Mouse (Mus musculus) heart, embryonic 10.5 days (tissue): ENCODE data around the gene Eif3i. TPM values are rescaled to one million over a fixed set of nuclear protein-coding genes. Genes with fewer than 3 reads are reported as not detected.

Experiments used
- DNase-seq: peaks from one replicate; pipeline ENCODE4 v3.0.0-alpha.2; 2017; ENCODE audit warnings: low spot score
- H3K27ac ChIP-seq: fragments of 300-500 bp; sonication (generic); 2 replicates; pipeline ENCODE4 v1.5.1; 2016; ENCODE audit warnings: mild to moderate bottlenecking
- H3K27me3 ChIP-seq: fragments of 300-500 bp; sonication (generic); 2 replicates; pipeline ENCODE4 v1.6.1; 2016; ENCODE audit warnings: mild to moderate bottlenecking; ENCODE audit not compliant: poor library complexity, insufficient read depth, severe bottlenecking
- H3K36me3 ChIP-seq: fragments of 300-500 bp; sonication (generic); 2 replicates; pipeline ENCODE4 v1.6.1; 2016; ENCODE audit warnings: mild to moderate bottlenecking, moderate library complexity
- H3K4me1 ChIP-seq: fragments of 300-500 bp; sonication (generic); 2 replicates; pipeline ENCODE4 v1.6.1; 2016; ENCODE audit warnings: mild to moderate bottlenecking
- H3K4me3 ChIP-seq: fragments of 300-500 bp; sonication (generic); 2 replicates; pipeline ENCODE4 v1.5.1; 2016; ENCODE audit warnings: mild to moderate bottlenecking, moderate library complexity
- H3K9me3 ChIP-seq: fragments of 300-500 bp; sonication (generic); 2 replicates; pipeline ENCODE4 v1.6.1; 2016; ENCODE audit warnings: mild to moderate bottlenecking, moderate library complexity
- whole genome bisulfite sequencing: fragments of 180-500 bp; shearing (Covaris S2); methylation state at CpG from one replicate; pipeline ENCODE4 v1.1.7; 2016; 5-methylcytosine and 5-hydroxymethylcytosine counted together
- polyA plus RNA-seq: library from polyadenylated mRNA; unstranded; fragments of >200 nt; fragmentation: Nextera tagmentation; extraction: Ambion mirVana; gene quantifications from 2 replicates; pipeline ENCODE4 v1.2.1, GENCODE M21; 2016

Eif3i gene
- polyA plus RNA-seq, 1 experiment from 2014 or later = 236 TPM

DNA sequence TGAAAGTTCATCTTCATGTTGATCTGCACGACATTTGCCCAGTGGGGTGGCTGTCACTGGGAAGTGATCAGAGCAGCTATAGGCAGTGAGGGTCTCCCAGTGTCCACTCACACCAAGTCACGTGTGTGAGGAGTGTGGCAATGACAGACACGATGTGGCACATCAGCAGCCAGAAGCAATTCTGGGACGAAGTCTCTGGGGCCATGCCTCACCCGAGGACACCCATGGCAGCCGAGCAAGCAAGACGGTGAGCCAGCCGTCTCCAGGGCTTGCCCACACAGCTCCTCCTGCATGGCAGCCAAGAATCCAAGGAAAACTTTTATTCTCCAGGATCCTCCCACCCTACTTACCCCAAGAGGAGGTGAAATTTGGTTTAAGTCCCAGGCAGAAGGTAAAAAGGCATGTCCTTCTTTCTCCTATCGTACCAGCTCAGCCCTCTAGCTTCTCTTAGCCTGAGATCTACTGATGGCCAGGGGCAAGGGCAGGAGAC is 15.4 kb upstream of the Eif3i start:
- H3K4me1 ChIP-seq = peaks cover 9% of the 10 kb centered on the region
- no peaks in the 10 kb centered on the region for H3K9me3 ChIP-seq
- peaks cover 28% of the 10 kb centered on the region for H3K36me3 ChIP-seq
- no peak for DNase-seq
- 91% methylated on average over 9 of the region's 9 CpGs for whole genome bisulfite sequencing
- H3K27me3 ChIP-seq = no peaks in the 10 kb centered on the region
- H3K4me3 ChIP-seq = no peak overlapping the region
- H3K27ac ChIP-seq = no peak overlapping the region

DNA sequence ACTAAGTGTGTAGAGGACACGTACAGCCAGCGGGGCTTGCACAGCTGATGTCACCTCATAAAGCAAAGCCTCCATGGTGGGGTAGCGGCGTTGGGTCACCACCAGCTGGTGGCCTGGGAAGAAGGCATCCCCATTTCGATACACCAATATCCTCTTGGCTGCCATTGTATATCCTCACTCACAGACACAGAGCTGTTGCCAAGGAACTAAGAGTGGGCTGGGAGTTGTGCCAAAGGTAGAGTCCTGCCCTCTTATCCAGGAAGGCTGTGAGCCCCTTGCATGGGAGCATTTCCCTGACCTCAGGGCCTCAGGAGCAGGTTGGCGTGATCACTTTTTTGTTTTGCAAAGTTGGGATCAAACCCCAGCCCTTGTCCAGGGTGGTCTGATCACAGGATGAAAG is 13.6 kb upstream of the Eif3i start, which contains the start of gene Dcdc2b:
Gene Dcdc2b, minus strand, starts transcription at position 165 of the 400 bp plus-strand sequence.
- H3K27ac ChIP-seq = no peak within 1 kb of the TSS
- no peaks in the 10 kb centered on the region for H3K9me3 ChIP-seq
- WGBS = 87% methylated on average over 6 of the region's 6 CpGs
- DNase-seq = no peak
- no peaks in the 10 kb centered on the region for H3K27me3 ChIP-seq
- peaks cover 9% of the 10 kb centered on the region for H3K4me1 ChIP-seq
- H3K36me3 ChIP-seq = peaks cover 41% of the 10 kb centered on the region
- no peak within 1 kb of the TSS for H3K4me3 ChIP-seq

DNA sequence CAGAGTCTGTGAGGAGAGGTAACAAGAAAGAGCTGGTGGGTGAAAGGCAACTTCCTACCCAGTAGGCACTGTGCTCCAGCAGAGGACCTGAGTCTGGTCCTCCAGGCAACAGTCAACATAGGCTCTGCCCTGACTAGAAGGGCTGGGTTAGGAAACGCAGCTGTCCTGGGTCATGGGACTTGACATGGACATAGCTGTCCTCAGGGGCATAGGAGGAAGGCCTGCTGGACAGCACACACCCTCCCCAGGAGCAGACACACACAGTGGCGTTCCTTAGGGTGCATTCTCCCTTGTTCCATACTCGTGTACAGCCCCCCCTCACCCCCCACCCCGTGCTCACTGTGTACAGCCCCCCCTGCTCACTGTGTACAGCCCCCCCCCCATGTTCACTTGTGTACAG is 10.0 kb upstream of the Eif3i start:
- DNase-seq = no peak
- WGBS = 64% methylated on average over 4 of the region's 4 CpGs
- Histone ChIP-seq H3K4me3 (no peak overlapping the region), H3K9me3 (no peaks in the 10 kb centered on the region), H3K4me1 (0 out of 2 replicates have a peak, but pooled peaks cover 6% of the 10 kb centered on the region), H3K27me3 (no peaks in the 10 kb centered on the region), H3K27ac (no peak overlapping the region), H3K36me3 (peaks cover 50% of the 10 kb centered on the region)

DNA sequence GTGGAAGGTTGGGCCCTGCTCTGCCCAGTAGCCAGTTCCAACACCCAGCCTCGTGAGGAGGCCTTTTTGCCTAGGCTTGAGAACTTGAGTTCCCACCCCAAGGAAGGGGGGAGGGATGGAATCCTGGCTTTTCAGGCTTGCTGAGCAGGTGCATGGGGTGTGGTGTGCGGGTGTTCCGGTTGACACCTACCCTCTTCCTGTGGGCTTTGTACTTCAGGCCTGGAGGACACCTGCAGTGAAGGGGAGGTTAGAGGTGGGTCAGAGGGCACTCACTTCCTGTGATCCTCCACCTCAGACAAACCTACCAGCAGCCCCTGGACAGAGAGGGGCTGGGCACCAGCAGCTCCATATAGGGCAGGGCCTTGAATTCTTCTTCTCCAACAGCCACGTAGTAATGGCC is 9.6 kb upstream of the Eif3i start:
- no peak for DNase-seq
- WGBS = 87% methylated on average over 4 of the region's 4 CpGs
- Histone ChIP-seq H3K27ac (no peak overlapping the region), H3K27me3 (no peaks in the 10 kb centered on the region), H3K36me3 (peaks cover 53% of the 10 kb centered on the region), H3K9me3 (no peaks in the 10 kb centered on the region), H3K4me3 (no peak overlapping the region), H3K4me1 (0 out of 2 replicates have a peak, but pooled peaks cover 6% of the 10 kb centered on the region)

DNA sequence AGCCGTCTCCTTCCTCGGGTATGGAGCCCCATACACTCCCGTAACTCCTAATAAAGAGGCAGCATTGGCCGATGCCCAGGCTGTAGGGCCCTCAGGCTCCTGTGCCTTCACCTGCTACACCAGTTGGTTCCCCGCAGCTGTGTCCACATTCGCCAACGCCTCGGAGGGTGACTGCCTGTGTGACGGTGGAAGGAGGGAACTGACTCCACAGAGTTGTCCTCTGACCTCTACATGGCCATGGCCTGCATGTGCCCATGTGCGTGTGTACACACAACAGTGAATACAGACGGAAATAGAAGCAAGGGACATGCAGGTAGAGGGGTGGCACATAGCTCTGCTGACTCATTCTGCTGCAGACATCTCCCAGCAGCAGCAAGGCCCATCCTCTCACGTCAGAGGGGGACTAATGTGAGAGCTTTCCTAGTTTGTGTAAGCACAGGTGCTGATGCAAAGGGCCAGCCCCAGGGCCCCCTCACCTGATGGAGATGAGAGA is 8.7 kb upstream of the Eif3i start:
- Histone ChIP-seq H3K4me1 (0 out of 2 replicates have a peak, but pooled peaks cover 6% of the 10 kb centered on the region), H3K36me3 (peaks cover 57% of the 10 kb centered on the region), H3K9me3 (no peaks in the 10 kb centered on the region), H3K27me3 (no peaks in the 10 kb centered on the region), H3K4me3 (no peak overlapping the region), H3K27ac (no peak overlapping the region)
- no peak for DNase-seq
- WGBS = 82% methylated on average over 12 of the region's 12 CpGs

DNA sequence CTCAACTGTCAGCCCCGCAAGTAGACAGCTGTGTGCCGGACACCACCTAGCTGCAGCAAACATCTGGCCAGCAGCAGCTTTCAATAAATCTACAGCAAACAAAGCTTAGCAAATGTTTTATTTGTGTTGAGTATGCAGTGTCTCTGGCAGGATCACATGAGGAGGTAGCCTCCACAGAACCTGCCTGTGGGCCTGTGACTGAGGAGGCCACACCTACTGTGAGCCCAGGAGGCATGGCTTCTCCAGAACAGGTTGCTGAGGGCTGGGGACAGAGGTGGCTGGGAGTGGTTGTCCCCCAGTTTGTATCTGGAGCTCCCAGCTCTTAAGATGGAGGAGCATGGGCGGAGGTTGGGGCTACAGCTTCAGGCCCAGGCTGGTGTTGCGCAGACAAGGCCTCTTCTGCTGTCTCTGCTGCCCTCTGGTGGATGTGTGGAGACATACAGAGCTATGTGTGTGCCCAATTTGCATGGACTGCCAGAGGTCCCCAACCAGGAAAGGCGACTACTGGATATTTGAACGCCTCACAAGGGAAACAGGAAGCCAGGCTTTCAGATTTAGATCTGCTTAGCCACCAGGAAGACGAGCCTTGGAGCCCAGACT is 8.1 kb upstream of the Eif3i start:
- 0 out of 2 replicates have a peak, but pooled peaks cover 6% of the 10 kb centered on the region for H3K4me1 ChIP-seq
- peaks cover 62% of the 10 kb centered on the region for H3K36me3 ChIP-seq
- peak overlapping the region; percentile 23; the same call in 1 of the 2 replicates for H3K27ac ChIP-seq
- WGBS = 38% methylated on average over 7 of the region's 7 CpGs
- H3K9me3 ChIP-seq = no peaks in the 10 kb centered on the region
- no peaks in the 10 kb centered on the region for H3K27me3 ChIP-seq
- DNase-seq = peak; percentile 94
- no peak overlapping the region for H3K4me3 ChIP-seq

DNA sequence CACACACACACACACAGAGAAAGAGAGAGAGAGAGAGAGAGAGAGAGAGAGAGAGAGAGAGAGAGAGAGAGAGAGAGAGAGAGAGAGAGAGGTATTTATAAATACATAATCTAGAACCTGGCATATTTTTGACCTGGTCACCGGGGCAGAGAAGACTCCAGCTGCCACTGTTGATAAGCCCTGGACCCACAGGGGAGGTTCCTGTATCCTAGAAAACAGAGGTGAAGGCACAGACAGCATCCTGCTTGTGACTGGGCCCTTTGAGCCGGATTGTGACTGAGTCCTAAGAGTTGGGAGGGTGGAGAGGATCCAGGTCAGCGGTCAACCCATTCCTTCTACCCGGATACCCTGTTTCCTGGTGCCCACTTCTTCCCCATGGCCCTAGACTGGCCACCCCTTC is 11.6 kb downstream of the Eif3i start:
- no peaks in the 10 kb centered on the region for H3K27me3 ChIP-seq
- peaks cover 40% of the 10 kb centered on the region for H3K36me3 ChIP-seq
- 61% methylated on average over 4 of the region's 4 CpGs for WGBS
- peaks cover 16% of the 10 kb centered on the region for H3K4me1 ChIP-seq
- 0 out of 2 replicates have a peak overlapping the region, but pooled peaks have one; percentile 6 for H3K27ac ChIP-seq
- no peak overlapping the region for H3K4me3 ChIP-seq
- no peaks in the 10 kb centered on the region for H3K9me3 ChIP-seq
- DNase-seq = no peak

DNA sequence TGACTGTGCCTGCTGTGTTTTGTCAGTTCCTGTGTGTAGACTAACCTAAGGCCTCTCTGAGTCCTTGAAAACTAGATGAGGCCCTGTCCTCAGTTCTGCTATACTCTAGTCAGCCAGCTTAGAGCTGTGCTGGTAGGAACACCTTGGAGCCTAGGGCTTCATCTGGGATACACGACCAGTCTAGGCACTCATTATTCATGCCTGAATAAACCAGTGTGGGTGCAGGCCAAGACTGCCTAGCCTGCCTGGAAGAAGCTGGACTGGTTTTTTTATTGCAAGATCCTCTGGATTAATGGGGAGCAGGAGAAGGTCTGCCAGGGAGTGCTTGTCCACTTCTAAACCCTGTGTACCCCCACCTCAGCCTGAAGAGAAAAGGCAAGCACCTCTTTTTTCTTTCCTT is 13.5 kb downstream of the Eif3i start:
- peaks cover 21% of the 10 kb centered on the region for H3K36me3 ChIP-seq
- no peak overlapping the region for H3K4me3 ChIP-seq
- 74% methylated on average over 1 of the region's 1 CpGs for WGBS
- H3K27me3 ChIP-seq = no peaks in the 10 kb centered on the region
- DNase-seq = no peak
- H3K27ac ChIP-seq = no peak overlapping the region
- H3K4me1 ChIP-seq = peaks cover 16% of the 10 kb centered on the region
- H3K9me3 ChIP-seq = no peaks in the 10 kb centered on the region

DNA sequence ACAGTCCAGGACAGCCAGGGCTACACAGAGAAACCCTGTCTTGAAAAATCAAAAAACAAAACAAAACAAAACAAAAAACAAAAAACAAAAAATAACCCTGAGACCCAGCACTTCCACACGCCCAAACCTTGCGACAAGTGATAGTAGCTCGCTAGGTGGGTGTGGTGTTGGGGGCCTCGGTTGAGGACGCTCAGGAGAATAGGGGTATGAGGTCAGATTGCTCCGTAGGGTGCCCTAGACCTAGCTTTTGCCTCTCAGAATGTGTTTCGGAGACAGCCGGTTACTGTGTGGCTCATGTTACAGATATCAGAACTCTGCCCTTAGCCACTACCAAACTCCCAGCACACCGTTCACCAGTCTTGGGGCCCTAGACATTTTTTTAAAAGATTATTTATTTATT is 14.7 kb downstream of the Eif3i start:
- Histone ChIP-seq H3K4me1 (peaks cover 16% of the 10 kb centered on the region), H3K4me3 (peak overlapping the region; percentile 68), H3K9me3 (no peaks in the 10 kb centered on the region), H3K27me3 (no peaks in the 10 kb centered on the region), H3K27ac (peak overlapping the region; percentile 83), H3K36me3 (peaks cover 9% of the 10 kb centered on the region)
- no peak for DNase-seq
- 75% methylated on average over 9 of the region's 9 CpGs for WGBS

DNA sequence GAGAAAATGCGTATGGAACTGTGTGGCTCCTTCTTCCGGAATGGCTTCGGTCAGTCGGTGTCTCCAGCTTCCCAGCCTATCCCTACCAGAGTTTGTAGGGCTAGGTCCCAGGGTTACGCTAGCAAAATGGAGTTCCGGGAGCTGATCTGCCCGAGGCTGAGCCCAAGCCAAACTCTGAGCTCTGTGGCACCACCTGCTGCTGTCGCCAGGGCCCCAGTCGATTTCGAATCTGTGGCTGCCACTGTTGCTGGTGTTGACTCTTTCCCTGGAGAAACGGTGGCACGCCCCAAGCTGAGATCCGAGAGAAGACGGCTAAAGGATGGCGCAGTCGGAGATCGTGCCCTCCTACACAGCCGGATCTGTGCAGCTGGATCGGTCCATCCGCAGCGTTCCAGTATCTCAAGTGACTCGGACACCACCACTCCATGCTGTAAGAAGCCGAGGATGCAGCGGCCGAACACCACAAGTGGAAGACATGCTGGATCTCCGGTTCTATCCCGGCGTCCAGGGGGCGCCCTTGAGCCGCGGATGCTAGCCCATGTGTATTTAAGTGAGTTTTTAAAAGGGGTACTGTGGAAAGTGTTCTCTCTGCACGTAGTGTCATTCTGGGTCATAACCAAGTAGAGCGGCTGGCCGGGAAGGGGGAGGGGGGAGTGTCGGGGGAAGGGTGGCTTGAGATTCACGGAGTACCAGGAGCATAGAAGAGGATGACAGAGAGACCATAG is 15.4 kb downstream of the Eif3i start:
- DNase-seq = peak; percentile 94
- Histone ChIP-seq H3K36me3 (peaks cover 2% of the 10 kb centered on the region), H3K9me3 (no peaks in the 10 kb centered on the region), H3K27ac (peak overlapping the region; percentile 83), H3K4me1 (peaks cover 16% of the 10 kb centered on the region), H3K4me3 (peak overlapping the region; percentile 68), H3K27me3 (no peaks in the 10 kb centered on the region)
- 2% methylated on average over 36 of the region's 36 CpGs for WGBS

DNA sequence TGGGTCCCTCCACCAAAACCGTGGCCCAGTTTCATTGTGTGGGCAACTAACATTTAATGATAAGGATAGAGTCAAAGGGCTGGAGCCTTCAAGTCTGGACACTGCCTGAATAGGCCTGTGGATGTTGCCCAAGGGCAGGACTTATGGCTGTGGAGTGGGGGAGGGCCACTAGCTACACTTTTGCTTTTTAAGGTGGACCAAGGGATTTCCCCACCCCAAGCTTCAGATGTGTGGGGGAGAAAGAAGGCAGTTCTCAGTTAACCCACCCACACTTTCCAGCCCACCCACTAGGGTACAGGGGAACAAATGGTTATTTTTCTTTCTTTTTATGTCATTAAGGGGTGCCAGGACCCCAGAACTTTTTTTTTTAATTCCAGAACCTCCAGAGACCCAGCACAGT is 16.1 kb downstream of the Eif3i start:
- Histone ChIP-seq H3K4me3 (peak overlapping the region; percentile 68), H3K36me3 (no peaks in the 10 kb centered on the region), H3K27me3 (no peaks in the 10 kb centered on the region), H3K27ac (peak overlapping the region; percentile 83), H3K9me3 (no peaks in the 10 kb centered on the region), H3K4me1 (peaks cover 15% of the 10 kb centered on the region)
- DNase-seq = no peak
- WGBS = 64% methylated on average over 1 of the region's 1 CpGs

DNA sequence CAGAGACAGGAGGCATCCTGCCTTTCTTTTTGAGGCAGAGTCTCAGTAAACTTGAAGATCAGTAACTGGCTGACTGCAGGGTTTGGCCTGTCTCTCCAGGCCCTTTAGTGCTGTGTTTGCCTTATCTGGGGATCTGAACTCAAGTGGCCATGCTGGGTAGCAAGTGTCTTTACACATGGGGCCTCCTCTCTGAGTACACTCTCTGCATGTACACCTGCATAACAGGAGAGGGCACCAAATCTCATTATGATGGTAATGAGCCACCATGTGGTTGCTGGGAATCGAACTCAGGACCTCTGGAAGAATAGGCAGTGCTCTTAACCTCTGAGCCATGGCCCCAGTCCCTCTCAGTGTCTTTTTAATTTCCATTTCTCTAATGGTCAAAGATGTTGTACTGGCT is 18.2 kb downstream of the Eif3i start:
- H3K9me3 ChIP-seq = no peaks in the 10 kb centered on the region
- no peak overlapping the region for H3K27ac ChIP-seq
- peaks cover 7% of the 10 kb centered on the region; the same call in 1 of the 2 replicates for H3K27me3 ChIP-seq
- WGBS = 83% methylated on average over 1 of the region's 1 CpGs
- no peak overlapping the region for H3K4me3 ChIP-seq
- no peak for DNase-seq
- H3K4me1 ChIP-seq = peaks cover 10% of the 10 kb centered on the region
- H3K36me3 ChIP-seq = no peaks in the 10 kb centered on the region

DNA sequence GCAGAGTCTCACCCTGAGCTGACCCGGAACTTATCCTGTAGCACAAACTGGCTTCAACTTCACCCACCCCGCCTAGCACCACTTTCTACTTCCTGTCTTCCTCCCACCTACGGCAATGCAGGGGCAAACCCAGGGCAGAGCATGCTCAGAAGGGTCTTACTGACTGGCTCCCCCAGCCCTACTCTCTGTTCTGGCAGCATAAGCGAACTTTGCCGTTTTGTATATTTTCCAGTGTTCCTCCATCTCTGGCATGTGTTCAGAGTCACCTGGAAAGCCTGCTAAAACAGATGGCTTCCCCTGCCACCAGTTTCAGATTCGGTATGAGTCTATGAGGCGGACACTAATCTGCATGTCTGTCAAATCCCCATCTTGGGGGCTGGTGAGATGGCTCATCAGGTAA is 20.1 kb downstream of the Eif3i start:
- WGBS = 64% methylated on average over 7 of the region's 7 CpGs
- H3K27ac ChIP-seq = peak overlapping the region; percentile 59
- DNase-seq = no peak
- H3K4me3 ChIP-seq = no peak overlapping the region
- no peaks in the 10 kb centered on the region for H3K36me3 ChIP-seq
- peaks cover 13% of the 10 kb centered on the region for H3K4me1 ChIP-seq
- H3K27me3 ChIP-seq = peaks cover 10% of the 10 kb centered on the region; the same call in 1 of the 2 replicates
- H3K9me3 ChIP-seq = no peaks in the 10 kb centered on the region
